9 mouse cellular contexts compared by ENCODE assay signal in the genomic region with DNA sequence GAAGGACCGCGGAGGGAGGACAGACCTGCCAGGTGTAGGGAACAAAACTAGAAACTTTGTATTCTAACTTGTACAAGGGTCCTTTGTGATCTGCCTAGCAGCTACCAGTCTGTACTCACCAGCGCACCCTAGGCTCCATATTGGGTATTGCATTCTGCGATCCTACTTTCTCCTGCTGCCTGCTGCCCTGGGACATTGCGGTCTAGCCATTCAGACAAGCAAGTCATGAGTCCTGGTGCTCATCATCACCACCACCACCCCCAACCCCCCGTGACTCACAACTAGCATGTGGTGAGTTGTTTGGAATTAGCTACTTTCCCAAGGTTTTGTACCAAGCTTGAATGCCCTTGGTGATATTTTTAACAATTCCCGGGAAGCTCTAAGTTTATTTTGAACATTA. TPM values are rescaled to one million over a fixed set of nuclear protein-coding genes. Genes with fewer than 3 reads are reported as not detected.
DNase-seq lines count a peak whose midpoint lies in the region; ATAC-seq and TF ChIP-seq lines count a peak whose summit lies in the region.
"Had no signal": no experiment of that assay in that cellular context is flagged by ENCODE, and none has a peak within 500 bp of the region (broad histone marks: within the 10 kb centered on the region; RNA-seq: fewer than 3 reads in every experiment).

No protein-coding gene starts in this region.

- no peak overlapping the region for H3K4me2 ChIP-seq in kidney, embryonic 14.5 days (replicated peaks; ENCODE audit: low read depth, low read length)
- H3K4me2 ChIP-seq in midbrain, embryonic 13.5 days (replicated peaks) = no peak overlapping the region
- H3K4me2 ChIP-seq: embryonic facial prominence, embryonic 12.5 days had no signal

- peak; percentile 71; the same call in 1 of the 2 replicates for TF ChIP-seq CTCF in brain, embryonic 14.5 days (IDR thresholded peaks at IDR 0.05; ENCODE audit: borderline replicate concordance, extremely low read depth, insufficient read depth, insufficient read length)
- TF ChIP-seq CTCF in left cerebral cortex, adult 2 months (IDR thresholded peaks at IDR 0.05) = peak; percentile 67

- DNase-seq in kidney, adult 11 months = peak; percentile 39
- DNase-seq in brain, embryonic 14.5 days (ENCODE audit: low read depth) = peak; percentile 66
- peak; percentile 85 for DNase-seq in heart, postnatal 4 days
- peak; percentile 34 to 54 for DNase-seq in left cerebral cortex, adult 2 months (ENCODE audit: extremely low spot score in 1 of 2, low spot score in 2 of 2)
- DNase-seq in spleen, postnatal 4 days (ENCODE audit: low spot score in 2 of 2) = peak; percentile 64 to 88

- no peak for ATAC-seq in kidney, embryonic 14.5 days (ENCODE audit: low FRiP score, low TSS enrichment)
- peak; percentile 71 for ATAC-seq in erythroblast, adult 5-6 weeks (replicated peaks; ENCODE audit: low FRiP score, poor library complexity, severe bottlenecking)
- ATAC-seq in midbrain, embryonic 13.5 days = peak; percentile 25; the same call in 1 of the 2 replicates

- no peaks in the 10 kb centered on the region for H3K36me3 ChIP-seq in kidney, embryonic 14.5 days (ENCODE audit: control insufficient read depth, insufficient read depth, low read length)
- no peaks in the 10 kb centered on the region for H3K36me3 ChIP-seq in midbrain, embryonic 13.5 days
- H3K36me3 ChIP-seq: embryonic facial prominence, embryonic 12.5 days had no signal

- peaks cover 5% of the 10 kb centered on the region; the same call in 1 of the 2 replicates for H3K4me1 ChIP-seq in kidney, embryonic 14.5 days (ENCODE audit: control insufficient read depth, insufficient read depth, low read length)
- H3K4me1 ChIP-seq in midbrain, embryonic 13.5 days (replicated peaks) = no peaks in the 10 kb centered on the region

- no peak overlapping the region for H3K4me3 ChIP-seq in kidney, embryonic 14.5 days (ENCODE audit: low read length)
- no peak overlapping the region for H3K4me3 ChIP-seq in left cerebral cortex, adult 2 months
- no peak overlapping the region for H3K4me3 ChIP-seq in midbrain, embryonic 13.5 days (replicated peaks)
- H3K4me3 ChIP-seq: embryonic facial prominence, embryonic 12.5 days had no signal

- WGBS in kidney, embryonic 14.5 days = 33% methylated on average over 7 of the region's 7 CpGs
- WGBS in midbrain, embryonic 13.5 days = 27% methylated on average over 7 of the region's 7 CpGs

- no peak for TF ChIP-seq POLR2A in brain, embryonic 14.5 days (IDR thresholded peaks at IDR 0.05; ENCODE audit: borderline replicate concordance, extremely low read depth, insufficient read depth, insufficient read length, poor library complexity, severe bottlenecking)

- H3K27me3 ChIP-seq in kidney, embryonic 14.5 days (ENCODE audit: control insufficient read depth, insufficient read depth, low read length) = no peaks in the 10 kb centered on the region
- peaks cover 3% of the 10 kb centered on the region; the same call in 1 of the 2 replicates for H3K27me3 ChIP-seq in midbrain, embryonic 13.5 days
- H3K27me3 ChIP-seq: embryonic facial prominence, embryonic 12.5 days had no signal

- no peak overlapping the region for H3K9ac ChIP-seq in kidney, embryonic 14.5 days (ENCODE audit: low read depth, low read length)
- no peak overlapping the region for H3K9ac ChIP-seq in midbrain, embryonic 13.5 days (replicated peaks)
- H3K9ac ChIP-seq: embryonic facial prominence, embryonic 12.5 days had no signal

- H3K27ac ChIP-seq in kidney, embryonic 14.5 days (ENCODE audit: low read depth, low read length) = no peak overlapping the region
- H3K27ac ChIP-seq in left cerebral cortex, adult 2 months = no peak overlapping the region
- no peak overlapping the region for H3K27ac ChIP-seq in midbrain, embryonic 13.5 days
- H3K27ac ChIP-seq: embryonic facial prominence, embryonic 12.5 days had no signal

- H3K9me3 ChIP-seq in kidney, embryonic 14.5 days (ENCODE audit: control insufficient read depth, low read length) = no peaks in the 10 kb centered on the region
- no peaks in the 10 kb centered on the region for H3K9me3 ChIP-seq in midbrain, embryonic 13.5 days
- H3K9me3 ChIP-seq: embryonic facial prominence, embryonic 12.5 days had no signal

- intact Hi-C loops in left cerebral cortex, adult 2 months (cut with DNase I) = no loop called here

RNA-seq across cellular contexts. Expression of gene Hmcn1, which starts 17.8 kb away (rescaled TPM):
- 34.0 and 40.2 TPM in 2 replicates for polyA plus RNA-seq in kidney, embryonic 14.5 days (2014; fragmentation: Nextera tagmentation; extraction: Ambion mirVana)
- 5.8 and 7.2 TPM in 2 replicates for polyA plus RNA-seq in brain, embryonic 14.5 days (2012; rRNA removed)
- total RNA-seq in erythroblast, adult 5-6 weeks (2015; ENCODE audit: low replicate concordance) = not detected in 2 replicates
- total RNA-seq in erythroblast, adult 5-6 weeks (2017; ENCODE audit: low replicate concordance) = not detected in 2 replicates
- total RNA-seq in heart, postnatal 4 days (2021) = 10 to 100 TPM; 76.6 to 87.1 TPM
- total RNA-seq in left cerebral cortex, adult 2 months (2021) = 1 to 10 TPM; 1.6 to 3.5 TPM
- 1.3 and 1.4 TPM in 2 replicates for polyA plus RNA-seq in midbrain, embryonic 13.5 days (2015; fragmentation: Nextera tagmentation; extraction: Ambion mirVana)

Comparison
In these comparisons a context has a peak if more than half of its experiments do, and no peak if none do; other contexts are left out.
1. RNA of gene Hmcn1, which starts 17.8 kb away (total RNA-seq): 76.6 to 87.1 TPM in heart, postnatal 4 days; 1.6 to 3.5 TPM in left cerebral cortex, adult 2 months and not detected in erythroblast, adult 5-6 weeks; every median in the first group is over 10 times any median in the second.
2. Peak in every context shown above with its lines, with median percentiles within 50 percentile points of each other: DNase-seq.